Mouse (Mus musculus) intestine, postnatal 0 days (tissue): ENCODE results near the gene Cenpo. TPM values are rescaled to one million over a fixed set of nuclear protein-coding genes. Genes with fewer than 3 reads are reported as not detected.
A peak's percentile ranks its signal among the peaks of the same experiment; 100 is the strongest.

ENCODE experiments used
- ATAC-seq: fragments of 200-750 bp; cut with Nextera tagmentation; 2 replicates; pipeline ENCODE4 v1.8.0; 2017; ENCODE audit warnings: mild to moderate bottlenecking, moderate TSS enrichment, moderate library complexity
- H3K27ac ChIP-seq: fragments of 300-500 bp; sonication (generic); 2 replicates; pipeline ENCODE4 v1.5.1; 2014; ENCODE audit warnings: mild to moderate bottlenecking, low read depth, low read length, moderate library complexity
- H3K27me3 ChIP-seq: fragments of 300-500 bp; sonication (generic); replicated peaks from 2 replicates; pipeline ENCODE4 v1.6.1; 2014; ENCODE audit warnings: low read length, mixed read lengths; ENCODE audit not compliant: control insufficient read depth, insufficient read depth
- H3K36me3 ChIP-seq: fragments of 300-500 bp; sonication (generic); 2 replicates; pipeline ENCODE4 v1.6.1; 2014; ENCODE audit warnings: mild to moderate bottlenecking, moderate library complexity; ENCODE audit not compliant: control insufficient read depth, insufficient read depth
- H3K4me1 ChIP-seq: fragments of 300-500 bp; sonication (generic); replicated peaks from 2 replicates; pipeline ENCODE4 v1.6.1; 2014; ENCODE audit warnings: antibody characterized with exemption, low read length, mixed read lengths; ENCODE audit not compliant: control insufficient read depth, insufficient read depth
- H3K4me2 ChIP-seq: fragments of 300-500 bp; sonication (generic); replicated peaks from 2 replicates; pipeline ENCODE4 v1.6.1; 2014; ENCODE audit warnings: low read depth, mild to moderate bottlenecking, moderate library complexity
- H3K4me3 ChIP-seq: fragments of 300-500 bp; sonication (generic); 2 replicates; pipeline ENCODE4 v1.5.1; 2014; ENCODE audit warnings: low read depth, low read length
- H3K9ac ChIP-seq: fragments of 300-500 bp; sonication (generic); 2 replicates; pipeline ENCODE4 v1.6.1; 2014; ENCODE audit warnings: mild to moderate bottlenecking, low read depth, low read length
- H3K9me3 ChIP-seq: fragments of 300-500 bp; sonication (generic); 2 replicates; pipeline ENCODE4 v1.6.1; 2016; ENCODE audit warnings: mixed run types; ENCODE audit not compliant: control insufficient read depth
- CTCF ChIP-seq: sonication (generic); IDR thresholded peaks from 2 replicates; pipeline ENCODE4 v1.5.1; 2016; ENCODE audit warnings: low read depth, mild to moderate bottlenecking, control low read depth, antibody characterized with exemption, moderate library complexity
- WGBS: fragments of 180-500 bp; shearing (Covaris S2); extraction: QIAGEN DNeasy Blood & Tissue Kit; methylation state at CpG from one replicate; pipeline ENCODE4 v1.1.7; 2014; 5-methylcytosine and 5-hydroxymethylcytosine counted together
- polyA plus RNA-seq: library from polyadenylated mRNA; unstranded; fragments of >200 nt; fragmentation: Nextera tagmentation; extraction: Ambion mirVana; gene quantifications from 2 replicates; pipeline ENCODE4 v1.2.1, GENCODE M21; 2015

Gene Cenpo
- polyA plus RNA-seq, 1 experiment from 2014 or later = 5.2 TPM

DNA sequence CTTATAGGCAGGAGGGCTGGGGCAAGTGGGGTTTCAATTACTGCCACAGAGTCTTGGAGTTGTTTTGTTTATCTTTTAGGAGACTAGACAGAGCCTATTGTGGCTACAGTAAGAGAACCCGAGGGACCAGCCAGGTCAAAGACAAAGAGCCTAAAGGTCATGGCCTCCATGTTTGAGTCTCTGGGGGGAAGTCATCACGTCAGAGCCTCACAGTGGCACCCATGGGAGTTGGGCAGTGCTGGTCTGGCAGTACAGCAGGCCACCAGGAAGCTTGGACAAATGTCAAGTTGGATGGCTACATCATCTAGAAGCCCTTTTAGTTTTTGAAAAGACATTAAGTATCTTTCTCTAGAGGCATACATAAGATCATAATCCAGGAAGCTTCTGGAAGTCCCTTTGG is 71.2 kb downstream of the Cenpo start:
- no peak overlapping the region for H3K27ac ChIP-seq
- TF ChIP-seq CTCF = no peak
- H3K4me3 ChIP-seq = no peak overlapping the region
- no peaks in the 10 kb centered on the region for H3K4me1 ChIP-seq
- H3K9ac ChIP-seq = no peak overlapping the region
- H3K4me2 ChIP-seq = no peak overlapping the region
- no peaks in the 10 kb centered on the region for H3K9me3 ChIP-seq
- H3K36me3 ChIP-seq = 0 out of 2 replicates have a peak, but pooled peaks cover 3% of the 10 kb centered on the region
- WGBS = 54% methylated on average over 2 of the region's 2 CpGs
- H3K27me3 ChIP-seq = no peaks in the 10 kb centered on the region
- no peak for ATAC-seq

GRCm38 (mm10) chr12:4160322-4160721 is 73.8 kb downstream of the Cenpo start:
- WGBS = 81% methylated on average over 7 of the region's 7 CpGs
- no peak for ATAC-seq

DNA sequence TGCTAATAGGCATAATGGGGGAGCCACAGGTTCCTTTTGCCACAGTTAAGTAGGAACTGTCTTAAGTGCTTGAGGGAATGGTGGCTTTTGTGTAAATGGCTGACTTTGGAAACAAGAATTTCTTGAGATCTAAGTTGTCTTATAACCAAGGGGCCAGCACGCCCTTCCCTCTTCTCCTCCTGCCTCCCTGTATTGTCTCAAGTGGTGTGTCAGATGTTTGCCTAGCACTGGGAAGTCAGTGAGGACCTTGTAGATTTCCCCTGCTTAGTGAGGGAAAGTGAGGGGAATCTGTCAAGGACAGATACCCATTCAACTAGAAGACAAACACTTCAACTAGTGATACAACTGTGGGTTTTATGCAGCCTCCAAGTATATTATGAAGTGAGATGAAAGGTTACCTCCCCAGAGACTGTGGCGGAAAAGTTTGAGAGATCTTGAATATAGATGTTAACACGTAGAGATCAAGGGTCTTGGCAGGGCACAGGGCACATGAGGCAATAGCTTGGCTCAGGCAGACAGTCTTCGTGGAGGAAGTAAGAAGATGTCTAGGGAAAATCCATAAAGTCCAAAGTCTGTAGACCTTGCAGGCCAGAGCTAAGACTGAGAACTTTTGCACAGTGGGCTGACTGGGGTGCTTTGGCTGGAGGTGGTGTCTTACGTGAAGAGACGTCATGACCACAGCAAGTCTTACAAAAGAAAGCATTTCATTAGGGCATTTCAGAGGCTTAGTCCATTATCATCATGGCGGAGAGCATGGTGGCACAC is 75.0 kb downstream of the Cenpo start:
- Histone ChIP-seq H3K4me2 (peak overlapping the region; percentile 48; the same call in 1 of the 2 replicates), H3K4me1 (no peaks in the 10 kb centered on the region), H3K9ac (no peak overlapping the region), H3K4me3 (no peak overlapping the region), H3K27ac (peak overlapping the region; percentile 73), H3K36me3 (no peaks in the 10 kb centered on the region), H3K27me3 (no peaks in the 10 kb centered on the region), H3K9me3 (no peaks in the 10 kb centered on the region)
- TF ChIP-seq CTCF = no peak
- 53% methylated on average over 7 of the region's 7 CpGs for WGBS
- ATAC-seq = peak; percentile 97

More at GRCm38 (mm10) chr12:4160322-4160721, 73.8 kb downstream of the Cenpo start:
- TF ChIP-seq CTCF = peak; percentile 51
- Histone ChIP-seq H3K9ac (no peak overlapping the region), H3K9me3 (no peaks in the 10 kb centered on the region), H3K4me2 (peak overlapping the region; percentile 48), H3K4me1 (no peaks in the 10 kb centered on the region), H3K27ac (peak overlapping the region; percentile 73), H3K36me3 (0 out of 2 replicates have a peak, but pooled peaks cover 3% of the 10 kb centered on the region), H3K4me3 (no peak overlapping the region), H3K27me3 (no peaks in the 10 kb centered on the region)

DNA sequence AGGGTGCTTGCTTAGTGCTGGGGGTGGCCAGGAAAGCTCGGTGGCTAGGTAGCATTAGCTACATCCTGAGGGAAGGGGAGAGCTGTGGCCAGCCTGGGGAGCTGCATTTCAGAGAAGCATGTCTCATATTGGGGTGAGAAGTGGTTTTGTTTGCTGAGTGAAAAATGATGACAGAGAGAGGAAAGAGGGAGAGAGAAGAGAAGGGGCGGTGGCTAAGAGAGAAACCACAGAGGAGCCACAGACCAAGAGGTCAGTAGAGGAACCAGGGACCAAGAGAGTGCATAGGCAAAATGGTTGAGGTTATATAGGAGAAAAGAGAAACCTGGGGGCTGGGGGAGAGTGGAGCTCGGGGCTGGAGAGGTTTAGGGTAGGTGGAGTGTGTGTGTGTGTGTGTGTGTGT is 75.9 kb downstream of the Cenpo start:
- Histone ChIP-seq H3K9ac (no peak overlapping the region), H3K4me2 (no peak overlapping the region), H3K36me3 (no peaks in the 10 kb centered on the region), H3K27me3 (no peaks in the 10 kb centered on the region), H3K9me3 (no peaks in the 10 kb centered on the region), H3K4me1 (no peaks in the 10 kb centered on the region), H3K27ac (no peak overlapping the region), H3K4me3 (no peak overlapping the region)
- 86% methylated on average over 3 of the region's 3 CpGs for WGBS
- no peak for TF ChIP-seq CTCF
- no peak for ATAC-seq

DNA sequence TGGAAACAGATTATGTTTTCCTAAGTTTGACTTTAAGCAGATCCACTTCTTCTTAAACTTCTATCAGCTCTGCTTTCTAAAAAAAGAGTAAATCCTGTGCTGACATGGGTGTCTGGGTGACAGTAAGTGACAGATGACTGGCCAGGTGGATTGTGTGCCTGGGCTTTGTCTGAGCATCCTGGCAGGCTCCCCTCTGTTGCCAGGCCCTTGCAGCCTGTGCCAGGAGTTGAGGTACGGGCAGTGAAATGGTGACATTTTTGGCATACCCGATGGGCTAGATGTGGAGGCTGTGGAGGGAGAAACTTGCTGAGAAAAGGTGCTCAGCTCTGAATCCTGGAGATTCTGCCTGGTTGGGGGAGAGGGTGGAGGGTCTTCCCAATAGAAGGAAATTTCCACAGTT is 76.6 kb downstream of the Cenpo start:
- 75% methylated on average over 2 of the region's 2 CpGs for WGBS
- no peaks in the 10 kb centered on the region for H3K4me1 ChIP-seq
- no peak for ATAC-seq
- H3K27me3 ChIP-seq = no peaks in the 10 kb centered on the region
- H3K9me3 ChIP-seq = no peaks in the 10 kb centered on the region
- H3K4me3 ChIP-seq = no peak overlapping the region
- H3K36me3 ChIP-seq = no peaks in the 10 kb centered on the region
- H3K27ac ChIP-seq = no peak overlapping the region
- H3K9ac ChIP-seq = no peak overlapping the region
- no peak for TF ChIP-seq CTCF
- no peak overlapping the region for H3K4me2 ChIP-seq

GRCm38 (mm10) chr12:4151969-4152368 is 82.1 kb downstream of the Cenpo start:
- Histone ChIP-seq H3K4me3 (no peak overlapping the region), H3K27me3 (no peaks in the 10 kb centered on the region), H3K4me1 (no peaks in the 10 kb centered on the region), H3K27ac (no peak overlapping the region), H3K9ac (no peak overlapping the region), H3K36me3 (no peaks in the 10 kb centered on the region), H3K9me3 (no peaks in the 10 kb centered on the region), H3K4me2 (no peak overlapping the region)
- TF ChIP-seq CTCF = no peak
- no peak for ATAC-seq
- 84% methylated on average over 3 of the region's 3 CpGs for WGBS
